Mouse (Mus musculus) stomach, embryonic 16.5 days (tissue): ENCODE data around the gene Rarres2. TPM values are rescaled to one million over a fixed set of nuclear protein-coding genes. Genes with fewer than 3 reads are reported as not detected.
"Not testable (repeated sequence)": the region's sequence is repeated elsewhere in the genome, so short reads cannot be mapped to it uniquely, and the experiment has no call there.

Experiments
- ATAC-seq: fragments of 200-750 bp; cut with Nextera tagmentation; 2 replicates; pipeline ENCODE4 v1.8.0; 2017; ENCODE audit warnings: moderate number of reproducible peaks, moderate TSS enrichment; ENCODE audit not compliant: insufficient read depth, low FRiP score
- H3K27ac ChIP-seq: fragments of 300-500 bp; sonication (generic); 2 replicates; pipeline ENCODE4 v1.5.1; 2014; ENCODE audit warnings: low read length
- H3K27me3 ChIP-seq: fragments of 300-500 bp; sonication (generic); 2 replicates; pipeline ENCODE4 v1.6.1; 2014; ENCODE audit warnings: low read length, control low read depth, mixed read lengths; ENCODE audit not compliant: control insufficient read depth, insufficient read depth
- H3K36me3 ChIP-seq: fragments of 300-500 bp; sonication (generic); 2 replicates; pipeline ENCODE4 v1.6.1; 2014; ENCODE audit warnings: low read length; ENCODE audit not compliant: control insufficient read depth, insufficient read depth
- H3K4me1 ChIP-seq: fragments of 300-500 bp; sonication (generic); 2 replicates; pipeline ENCODE4 v1.6.1; 2014; ENCODE audit warnings: low read length, control low read depth, mixed read lengths; ENCODE audit not compliant: control insufficient read depth, insufficient read depth
- H3K4me2 ChIP-seq: fragments of 300-500 bp; sonication (generic); 2 replicates; pipeline ENCODE4 v1.6.1; 2014; ENCODE audit warnings: low read depth, low read length, mixed read lengths
- H3K4me3 ChIP-seq: fragments of 300-500 bp; sonication (generic); replicated peaks from 2 replicates; pipeline ENCODE4 v1.5.1; 2014; ENCODE audit warnings: mild to moderate bottlenecking, low read length
- H3K9ac ChIP-seq: fragments of 300-500 bp; sonication (generic); 2 replicates; pipeline ENCODE4 v1.6.1; 2014; ENCODE audit warnings: low read length
- H3K9me3 ChIP-seq: fragments of 300-500 bp; sonication (generic); replicated peaks from 2 replicates; pipeline ENCODE4 v1.6.1; 2016; ENCODE audit warnings: low read length, control low read depth; ENCODE audit not compliant: control insufficient read depth
- WGBS: fragments of 180-500 bp; shearing (Covaris S2); extraction: QIAGEN DNeasy Blood & Tissue Kit; methylation state at CpG from one replicate; pipeline ENCODE4 v1.1.7; 2014; 5-methylcytosine and 5-hydroxymethylcytosine counted together
- polyA plus RNA-seq: library from polyadenylated mRNA; unstranded; fragments of >200 nt; fragmentation: Nextera tagmentation; extraction: Ambion mirVana; gene quantifications from 2 replicates; pipeline ENCODE4 v1.2.1, GENCODE M21; 2015

Gene Rarres2
- polyA plus RNA-seq, 1 experiment from 2014 or later = 122 TPM

DNA sequence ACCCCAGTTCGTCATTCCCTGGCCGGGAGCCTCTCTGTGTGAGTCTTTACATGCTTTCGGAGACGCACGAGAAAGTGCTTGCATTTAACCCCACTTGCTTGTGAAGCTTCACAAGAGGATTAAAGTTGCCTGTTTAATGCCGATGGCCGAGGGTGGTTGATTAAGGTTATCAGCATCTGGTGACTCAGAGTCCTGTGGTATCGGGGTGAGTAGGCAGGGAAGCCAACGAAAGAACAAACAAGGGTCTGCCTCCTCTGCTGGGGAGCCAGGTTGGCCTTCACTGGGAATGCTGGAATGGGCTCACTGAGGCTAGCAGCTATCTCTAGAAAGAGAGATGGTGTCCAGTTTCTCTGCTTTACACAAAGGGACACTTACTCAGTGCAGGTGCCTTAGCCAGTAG lies 44.7 kb downstream of the Rarres2 start:
- ATAC-seq = no peak

DNA sequence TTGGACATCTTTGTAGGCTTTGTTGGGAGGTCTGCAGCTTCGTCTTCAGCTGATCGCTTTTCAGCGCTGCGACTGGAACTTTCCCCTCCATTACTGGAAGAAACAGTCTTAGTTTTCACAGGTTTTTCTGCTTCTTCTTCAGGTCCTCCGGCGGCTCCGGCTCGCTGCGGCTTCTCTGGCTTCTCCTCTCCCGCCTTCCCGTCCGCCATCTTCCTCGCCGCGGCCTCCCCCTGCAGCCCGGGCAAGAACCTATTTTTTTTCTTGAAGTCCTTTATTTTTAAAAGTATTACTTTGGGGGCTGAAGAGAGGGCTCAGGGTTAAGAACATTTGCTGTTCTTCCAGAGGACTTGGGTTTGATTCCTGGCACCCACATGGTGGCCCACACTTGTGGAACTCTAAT lies 47.7 kb downstream of the Rarres2 start:
- not testable (repeated sequence) for H3K4me2 ChIP-seq, H3K4me1 ChIP-seq, H3K9me3 ChIP-seq, H3K9ac ChIP-seq, H3K4me3 ChIP-seq, H3K27me3 ChIP-seq, ATAC-seq, H3K36me3 ChIP-seq, H3K27ac ChIP-seq
- 97% methylated on average over 12 of the region's 16 CpGs for WGBS

More for the DNA sequence above, 44.7 kb downstream of the Rarres2 start:
- H3K9ac ChIP-seq = no peak overlapping the region
- H3K27me3 ChIP-seq = no peaks in the 10 kb centered on the region
- no peaks in the 10 kb centered on the region; the same call in 1 of the 2 replicates for H3K36me3 ChIP-seq
- H3K4me2 ChIP-seq = no peak overlapping the region
- no peaks in the 10 kb centered on the region for H3K4me1 ChIP-seq
- no peak overlapping the region for H3K4me3 ChIP-seq
- no peaks in the 10 kb centered on the region for H3K9me3 ChIP-seq
- WGBS = 76% methylated on average over 9 of the region's 9 CpGs
- no peak overlapping the region for H3K27ac ChIP-seq

Other genes starting within 250 kb of the Rarres2 start
- 16.2 and 16.8 TPM in 2 replicates for gene Krba1, start 177.2 kb downstream of the Rarres2 start, polyA plus RNA-seq
- 24.1 and 24.4 TPM in 2 replicates for gene Zfp467, start 127.0 kb downstream of the Rarres2 start, polyA plus RNA-seq
- gene Sspo, start 124.6 kb downstream of the Rarres2 start, polyA plus RNA-seq = 0.14 and 0.89 TPM in 2 replicates
- 23.3 and 25.7 TPM in 2 replicates for gene Atp6v0e2, start 35.2 kb downstream of the Rarres2 start, polyA plus RNA-seq
- 7.5 and 9.6 TPM in 2 replicates for gene Lrrc61, start 18.0 kb downstream of the Rarres2 start, polyA plus RNA-seq
- gene Gm45021, start 16.8 kb upstream of the Rarres2 start, polyA plus RNA-seq = not detected in 2 replicates
- gene Repin1, start 21.1 kb upstream of the Rarres2 start, polyA plus RNA-seq = 25.7 and 28.0 TPM in 2 replicates
- gene Gm44965, start 21.2 kb upstream of the Rarres2 start, polyA plus RNA-seq = 0.70 and 1.8 TPM in 2 replicates
- 5.2 and 5.9 TPM in 2 replicates for gene Zfp775, start 29.3 kb upstream of the Rarres2 start, polyA plus RNA-seq
- 1.1 and 1.3 TPM in 2 replicates for gene AI854703, start 54.0 kb upstream of the Rarres2 start, polyA plus RNA-seq
- 1.6 and 1.8 TPM in 2 replicates for gene Gimap8, start 74.4 kb upstream of the Rarres2 start, polyA plus RNA-seq
- 8.9 and 9.8 TPM in 2 replicates for gene Gimap9, start 103.3 kb upstream of the Rarres2 start, polyA plus RNA-seq
- 19.3 and 22.2 TPM in 2 replicates for gene Gimap4, start 111.8 kb upstream of the Rarres2 start, polyA plus RNA-seq
- gene Gimap6, start 135.4 kb upstream of the Rarres2 start, polyA plus RNA-seq = 22.2 and 22.5 TPM in 2 replicates
- gene Gm28053, start 145.8 kb upstream of the Rarres2 start, polyA plus RNA-seq = 2.5 and 3.2 TPM in 2 replicates
- 0.14 TPM in 1 of 2 replicates, not detected in the other for gene Gimap7, start 145.8 kb upstream of the Rarres2 start, polyA plus RNA-seq
- 15.7 and 19.7 TPM in 2 replicates for gene Gimap1, start 166.3 kb upstream of the Rarres2 start, polyA plus RNA-seq
- 6.9 and 8.1 TPM in 2 replicates for gene Gimap5, start 173.4 kb upstream of the Rarres2 start, polyA plus RNA-seq
- gene Gimap3, start 198.1 kb upstream of the Rarres2 start, polyA plus RNA-seq = 0.14 and 0.17 TPM in 2 replicates